Mouse (Mus musculus) natural killer cell, adult 2 months (primary cell): ENCODE data around the gene Sprn.
"Not testable (repeated sequence)": the region's sequence is repeated elsewhere in the genome, so short reads cannot be mapped to it uniquely, and the experiment has no call there.

Experiments used
- DNase-seq, 2 experiments: peaks; one replicate each; pipeline ENCODE4 v3.0.0; 2022; ENCODE audit warnings: low spot score in 2 of 2

The Sprn gene

GRCm38 (mm10) chr7:140144550-140144949, 10.1 kb downstream of the Sprn start:
- DNase-seq = no peak

- peak; percentile 57 to 74 for DNase-seq
Observed at GRCm38 (mm10) chr7:140141350-140141749, 13.3 kb downstream of the Sprn start.

GRCm38 (mm10) chr7:140138021-140138310, 16.7 kb downstream of the Sprn start:
- DNase-seq = no peak

- peak; percentile 95 to 96 for DNase-seq
Observed at GRCm38 (mm10) chr7:140137135-140138020, 17.3 kb downstream of the Sprn start, which contains the start of gene Mtg1. TSS of gene Mtg1 (plus strand) at chr7:140137564.

GRCm38 (mm10) chr7:140135106-140135770, 19.4 kb downstream of the Sprn start:
- no peak for DNase-seq

- DNase-seq = not testable (repeated sequence)
Observed at GRCm38 (mm10) chr7:140134033-140134432, 20.6 kb downstream of the Sprn start.

- not testable (repeated sequence) for DNase-seq
Observed at GRCm38 (mm10) chr7:140132184-140132583, 22.5 kb downstream of the Sprn start.

- DNase-seq = no peak
Observed at GRCm38 (mm10) chr7:140127911-140128310, 26.8 kb downstream of the Sprn start.

- no peak for DNase-seq
Observed at GRCm38 (mm10) chr7:140126934-140127333, 27.7 kb downstream of the Sprn start.

GRCm38 (mm10) chr7:140126022-140126350, 28.7 kb downstream of the Sprn start:
- no peak for DNase-seq

GRCm38 (mm10) chr7:140125278-140126021, 29.2 kb downstream of the Sprn start:
- DNase-seq = peak; percentile 81 to 89

- DNase-seq = no peak
Observed at GRCm38 (mm10) chr7:140124382-140124781, 30.3 kb downstream of the Sprn start.

GRCm38 (mm10) chr7:140122765-140123164, 31.9 kb downstream of the Sprn start:
- DNase-seq = no peak

GRCm38 (mm10) chr7:140121338-140121910, 33.3 kb downstream of the Sprn start:
- no peak for DNase-seq

- DNase-seq = no peak
Observed at GRCm38 (mm10) chr7:140120484-140120883, 34.2 kb downstream of the Sprn start.

GRCm38 (mm10) chr7:140116329-140117054, 38.2 kb downstream of the Sprn start, which contains the start of gene Echs1:
TSS of gene Echs1 (minus strand) at chr7:140116476.
- DNase-seq = peak; percentile 86 to 88

- no peak for DNase-seq
Observed at GRCm38 (mm10) chr7:140115583-140116328, 38.9 kb downstream of the Sprn start, which contains the start of gene Paox. TSS of gene Paox (plus strand) at chr7:140115799.

GRCm38 (mm10) chr7:140111943-140112342, 42.7 kb downstream of the Sprn start:
- DNase-seq = no peak

GRCm38 (mm10) chr7:140104009-140104408, 50.7 kb downstream of the Sprn start:
- no peak for DNase-seq
